Mouse (Mus musculus): ENCODE results near the gene Faxc. TPM values are rescaled to one million over a fixed set of nuclear protein-coding genes. Genes with fewer than 3 reads are reported as not detected.

Faxc gene
- total RNA-seq, 2 experiments from 2014 or later, result 1.6 to 1.9 TPM

DNA sequence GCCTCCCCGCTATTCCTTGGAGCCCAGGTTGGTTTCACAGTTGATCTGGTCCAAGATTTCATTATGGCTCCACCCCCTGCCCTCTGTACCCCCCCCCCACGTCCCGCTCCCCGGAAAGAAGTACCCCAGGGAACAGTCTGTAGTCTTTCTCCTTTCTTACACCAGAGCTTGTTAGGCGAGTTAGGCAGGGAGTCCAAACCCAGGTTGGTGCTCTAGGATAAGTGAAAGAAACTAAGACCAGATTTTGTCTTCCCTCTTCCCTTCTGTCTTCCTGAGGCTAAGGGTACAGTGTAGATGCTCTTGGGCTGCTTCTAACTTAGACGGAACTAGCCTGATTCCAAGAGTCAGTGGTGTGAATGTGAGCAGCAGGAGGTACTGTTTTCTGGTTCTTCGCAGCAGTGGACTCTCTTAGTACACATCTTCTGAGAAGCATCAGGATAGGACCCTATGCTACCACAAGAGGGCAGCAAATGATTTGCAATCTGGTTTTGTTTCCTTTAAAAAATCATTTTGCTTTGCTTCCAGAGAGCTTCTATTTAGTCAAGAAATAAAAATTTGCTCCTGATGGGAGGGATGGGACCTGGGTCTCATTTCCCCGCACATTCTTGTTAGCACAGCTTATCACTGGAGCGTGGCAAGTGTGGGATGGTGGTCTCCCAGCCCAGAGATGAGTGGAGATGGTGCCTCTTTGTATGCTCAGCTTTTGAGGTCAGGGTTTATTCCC lies 86.7 kb downstream of the Faxc start:
- DNase-seq, result peak; percentile 9
- intact Hi-C loops (cut with DNase I; ENCODE audit: low total_unique reads), result no loop called here

DNA sequence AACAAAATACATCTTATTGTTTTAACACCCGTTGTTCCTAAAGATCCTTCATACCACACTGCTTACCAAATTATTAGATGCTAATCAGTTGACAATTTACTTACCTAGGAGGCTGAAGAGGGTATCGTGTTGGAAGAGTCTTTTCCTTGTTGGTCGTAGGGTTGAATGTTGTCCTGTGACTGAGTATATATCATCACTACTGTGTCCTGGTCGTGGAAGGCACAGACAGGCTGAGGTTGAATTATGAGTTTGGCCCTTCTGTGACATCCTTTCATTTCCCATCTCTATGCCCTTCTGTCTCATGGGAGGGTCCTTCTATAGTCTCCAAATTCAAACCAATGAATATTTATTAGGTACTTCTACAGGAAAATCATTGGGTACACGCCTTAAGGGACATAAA lies 87.3 kb downstream of the Faxc start:
- intact Hi-C loops (cut with DNase I; ENCODE audit: low total_unique reads), result no loop called here
- DNase-seq, result no peak

DNA sequence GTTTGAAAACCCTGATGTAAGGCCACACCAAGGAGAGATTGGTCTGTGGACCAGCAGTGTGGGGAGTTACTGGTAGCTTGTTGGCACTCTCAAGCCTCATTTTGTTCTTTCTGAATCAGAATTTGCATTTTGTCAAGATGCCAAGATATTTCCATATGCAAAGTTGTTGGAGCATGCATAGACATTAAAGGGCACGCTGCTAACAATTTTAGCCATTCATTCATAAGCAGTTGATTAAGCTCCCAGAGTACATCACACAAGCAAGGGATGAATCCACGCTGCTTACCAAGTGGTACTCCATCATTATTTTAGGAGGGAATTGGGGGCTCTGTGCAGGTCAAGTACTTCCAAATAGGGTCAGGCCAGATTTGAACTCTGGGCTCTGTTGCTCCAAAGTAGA lies 98.8 kb downstream of the Faxc start:
- DNase-seq, result no peak
- intact Hi-C loops (cut with DNase I; ENCODE audit: low total_unique reads), result no loop called here

Other genes with a start within 250 kb of the Faxc start
- gene Prdm13, start 245.4 kb upstream of the Faxc start, total RNA-seq (2021), result not detected
- 10 to 100 TPM in 1 of 2 experiments, 1 to 10 TPM in 1; 8.8 to 12.2 TPM for gene Ccnc, start 203.6 kb upstream of the Faxc start, total RNA-seq (2021)
- gene Usp45, start 164.2 kb upstream of the Faxc start, total RNA-seq (2021), result 10 to 100 TPM; 12.2 to 13.4 TPM
- gene Tstd3, start 164.1 kb upstream of the Faxc start, total RNA-seq (2021), result 10 to 100 TPM; 10.5 to 11.4 TPM
- 10 to 100 TPM; 28.7 to 38.1 TPM for gene Pnisr, start 83.7 kb upstream of the Faxc start, total RNA-seq (2021)
- gene Coq3, start 51.7 kb upstream of the Faxc start, total RNA-seq (2021), result 10 to 100 TPM; 14.3 to 16.7 TPM